Mouse (Mus musculus): ENCODE results near the gene Gm11757.
"Not testable (repeated sequence)": the region's sequence is repeated elsewhere in the genome, so short reads cannot be mapped to it uniquely, and the experiment has no call there.

Gm11757 gene

DNA sequence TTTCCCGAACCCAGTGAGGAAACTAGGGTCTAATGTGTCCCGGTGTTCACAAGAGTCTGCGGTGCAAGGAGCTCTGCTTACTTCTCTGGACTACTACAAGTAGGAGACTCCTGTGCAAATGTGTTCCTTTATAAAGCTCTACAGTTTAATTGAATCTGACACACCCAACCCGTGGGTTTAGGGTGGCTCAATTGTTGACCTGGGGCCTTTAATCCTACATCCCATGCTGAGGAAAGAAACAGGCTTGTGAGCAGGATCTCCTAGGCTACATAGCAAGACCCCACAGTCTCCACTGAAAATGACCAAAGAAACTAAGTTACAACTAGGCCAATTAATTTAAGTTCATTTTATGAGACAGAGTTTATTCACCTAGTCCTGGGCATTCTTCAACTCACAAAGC lies at the start of gene Gm11757:
Gm11757 (minus strand) TSS at position 101 of the 400 bp plus-strand sequence.
- DNase-seq: not testable (repeated sequence)

GRCm38 (mm10) chr4:73920660-73921059 lies 29.7 kb upstream of the Gm11757 start, which contains the start of gene Gm11756:
Gene Gm11756 (minus strand): TSS chr4:73920760.
- not testable (repeated sequence) for DNase-seq

GRCm38 (mm10) chr4:73905853-73906252 lies 14.9 kb upstream of the Gm11757 start, which contains the start of gene Gm13871:
Gene Gm13871 (minus strand): TSS chr4:73905953.
- DNase-seq: not testable (repeated sequence)

- DNase-seq: not testable (repeated sequence)
Observed at GRCm38 (mm10) chr4:73876166-73876565, 14.7 kb downstream of the Gm11757 start, which contains the start of gene Gm11758. Gene Gm11758 (minus strand): TSS chr4:73876266.

All from spleen, adult 18-20 months (tissue).